8 mouse cellular contexts compared by ENCODE assay signal in the genomic region with DNA sequence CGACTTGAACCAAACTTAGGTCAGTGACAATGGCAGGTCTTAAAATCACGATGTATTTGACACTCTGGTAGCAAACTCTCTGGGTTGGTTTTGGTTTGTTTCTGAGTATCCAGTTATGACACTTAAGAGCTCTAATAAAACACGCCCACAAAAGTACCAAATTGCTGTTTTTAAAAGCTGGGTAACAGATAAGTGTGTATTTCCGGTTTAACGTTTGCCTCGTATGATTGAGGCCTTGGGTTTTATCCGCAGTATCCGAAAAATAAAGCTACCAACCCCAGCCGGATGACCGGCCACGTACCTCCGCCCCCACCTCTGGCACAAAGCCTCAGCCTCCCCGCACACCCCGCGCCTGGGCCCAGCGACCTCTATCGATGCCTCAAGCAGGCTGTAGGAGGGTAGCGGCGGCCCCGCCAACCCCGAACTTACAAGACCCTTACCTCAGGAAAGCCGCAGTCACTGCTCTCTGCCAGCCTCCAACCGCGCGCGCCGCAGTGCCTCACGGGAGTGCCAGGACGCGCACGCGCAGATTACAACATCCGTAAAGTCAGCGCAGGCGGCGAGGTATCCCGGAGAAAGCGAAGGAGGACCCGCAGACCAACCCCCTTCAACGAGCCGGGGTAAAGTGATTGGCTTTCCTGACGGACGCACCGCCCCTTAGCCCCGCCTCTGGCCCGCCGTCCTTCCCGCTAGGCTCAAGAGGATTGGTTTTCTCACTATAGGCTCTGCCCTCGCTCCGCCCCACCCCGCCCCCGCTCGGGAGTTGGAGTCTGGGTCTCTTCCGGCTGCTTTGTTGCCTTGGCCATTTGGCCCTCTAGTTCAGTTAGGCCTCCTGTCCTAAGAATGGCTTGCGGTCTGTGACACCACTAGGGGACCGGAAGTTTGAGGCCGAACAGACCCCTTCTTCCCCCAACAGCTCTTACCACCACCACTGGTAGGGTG. TPM values are rescaled to one million over a fixed set of nuclear protein-coding genes. Genes with fewer than 3 reads are reported as not detected.
DNase-seq lines count a peak whose midpoint lies in the region; ATAC-seq and TF ChIP-seq lines count a peak whose summit lies in the region.

A gene (minus strand): TSS at position 499 of the 942 bp plus-strand sequence.
A gene (minus strand): TSS at position 578 of the 942 bp plus-strand sequence.

- no peaks in the 10 kb centered on the region for H3K9me3 ChIP-seq in hindbrain, postnatal 0 days (ENCODE audit: low read length)

- peaks cover 4% of the 10 kb centered on the region; the same call in 1 of the 2 replicates for H3K36me3 ChIP-seq in hindbrain, postnatal 0 days (ENCODE audit: insufficient read depth, low read length)

- H3K9ac ChIP-seq in hindbrain, postnatal 0 days (replicated peaks; ENCODE audit: low read length) = peak within 1 kb of the TSS; percentile 56

- peak; percentile 100 for DNase-seq in ZHBTc4 (ENCODE audit: low read depth, low spot score)
- peak; percentile 98 for DNase-seq in gastrocnemius, adult 2 months
- DNase-seq in hindbrain, postnatal 0 days (ENCODE audit: low spot score) = peak; percentile 99
- peak; percentile 95 to 97 for DNase-seq in left cerebral cortex, adult 2 months (ENCODE audit: extremely low spot score in 1 of 2, low spot score in 2 of 2)
- DNase-seq in right cerebral cortex, adult 2 months (ENCODE audit: low spot score in 2 of 2) = peak; percentile 97
- peak; percentile 97 for DNase-seq in urinary bladder, postnatal 14 days (ENCODE audit: low spot score)

- H3K27ac ChIP-seq in gastrocnemius, adult 2 months = peak within 1 kb of the TSS; percentile 92
- H3K27ac ChIP-seq in hindbrain, postnatal 0 days = peak within 1 kb of the TSS; percentile 84
- peak within 1 kb of the TSS; percentile 91 for H3K27ac ChIP-seq in left cerebral cortex, adult 2 months

- peak within 1 kb of the TSS; percentile 76 for H3K4me3 ChIP-seq in gastrocnemius, adult 2 months
- peak within 1 kb of the TSS; percentile 64 for H3K4me3 ChIP-seq in hindbrain, postnatal 0 days (ENCODE audit: low read length)
- peak within 1 kb of the TSS; percentile 72 for H3K4me3 ChIP-seq in left cerebral cortex, adult 2 months

- peak; percentile 95 for ATAC-seq in common myeloid progenitor, adult 5-6 weeks (replicated peaks; ENCODE audit: low read depth, poor library complexity, severe bottlenecking)
- ATAC-seq in hindbrain, postnatal 0 days = peak; percentile 100
- peak; percentile 97 for ATAC-seq in megakaryocyte, adult 5-6 weeks (ENCODE audit: poor library complexity, severe bottlenecking)

- H3K27me3 ChIP-seq in hindbrain, postnatal 0 days (ENCODE audit: insufficient read depth, low read length) = no peaks in the 10 kb centered on the region

- TF ChIP-seq CTCF in gastrocnemius, adult 2 months (IDR thresholded peaks at IDR 0.05) = no peak; the same call in 1 of the 2 replicates
- peak; percentile 56 for TF ChIP-seq CTCF in hindbrain, postnatal 0 days (IDR thresholded peaks at IDR 0.05; ENCODE audit: low read depth)
- TF ChIP-seq CTCF in left cerebral cortex, adult 2 months (IDR thresholded peaks at IDR 0.05) = no peak; the same call in 1 of the 2 replicates

- H3K4me1 ChIP-seq in hindbrain, postnatal 0 days (ENCODE audit: insufficient read depth, low read length) = no peaks in the 10 kb centered on the region

- peak within 1 kb of the TSS; percentile 57 for H3K4me2 ChIP-seq in hindbrain, postnatal 0 days (ENCODE audit: low read depth, low read length)

- intact Hi-C loops in gastrocnemius, adult 2 months (cut with DNase I) = loop anchor here (2.0 kb wide), 1 partner anchor 20 kb away; no protein-coding TSS in a partner anchor
- intact Hi-C loops in left cerebral cortex, adult 2 months (cut with DNase I) = loop anchor here (1.0 kb wide), 1 partner anchor 18 kb away; a partner anchor contains a TSS

- under 1% methylated on average over 57 of the region's 57 CpGs for WGBS in hindbrain, postnatal 0 days

RNA-seq across cellular contexts. Expression of the first gene that starts in this region (rescaled TPM):
- 3.1 TPM in 1 of 2 replicates, not detected in the other for total RNA-seq in common myeloid progenitor, adult 5-6 weeks (2017)
- total RNA-seq in gastrocnemius, adult 2 months (2021) = 1 to 10 TPM; 1.1 to 2.1 TPM
- total RNA-seq in hindbrain, postnatal 0 days (2014; rRNA removed) = 0.16 TPM in 1 of 2 replicates, not detected in the other
- 0.68 and 0.69 TPM in 2 replicates for polyA plus RNA-seq in hindbrain, postnatal 0 days (2015; fragmentation: Nextera tagmentation; extraction: Ambion mirVana)
- 1 to 10 TPM; 2.1 to 2.3 TPM for total RNA-seq in left cerebral cortex, adult 2 months (2021)
- 1.7 and 3.9 TPM in 2 replicates for total RNA-seq in megakaryocyte, adult 5-6 weeks (2015)
- 1.2 and 2.7 TPM in 2 replicates for total RNA-seq in megakaryocyte, adult 5-6 weeks (2017)

RNA-seq across cellular contexts. Expression of the second gene that starts in this region (rescaled TPM):
- 148 and 152 TPM in 2 replicates for total RNA-seq in common myeloid progenitor, adult 5-6 weeks (2017)
- total RNA-seq in gastrocnemius, adult 2 months (2021) = 1 to 10 TPM; 3.2 to 4.2 TPM
- total RNA-seq in hindbrain, postnatal 0 days (2014; rRNA removed) = 4.1 and 4.2 TPM in 2 replicates
- polyA plus RNA-seq in hindbrain, postnatal 0 days (2015; fragmentation: Nextera tagmentation; extraction: Ambion mirVana) = 12.7 TPM in 2 replicates
- 1 to 10 TPM; 7.7 to 8.5 TPM for total RNA-seq in left cerebral cortex, adult 2 months (2021)
- total RNA-seq in megakaryocyte, adult 5-6 weeks (2015) = 33.6 and 41.4 TPM in 2 replicates
- 44.8 and 53.7 TPM in 2 replicates for total RNA-seq in megakaryocyte, adult 5-6 weeks (2017)

Comparison
In these comparisons a context has a peak if more than half of its experiments do, and no peak if none do; other contexts are left out.
1. Peak in every context shown above with its lines: DNase-seq, ATAC-seq, H3K4me3 ChIP-seq and H3K27ac ChIP-seq.